Mouse (Mus musculus) olfactory bulb, adult 2 months (tissue): Measurements from ENCODE around the gene Saa3.

Experiments used
- CTCF ChIP-seq: fragments of 200-500 bp; IDR thresholded peaks from 2 replicates; pipeline ENCODE4 v1.5.1; 2012; ENCODE audit warnings: low read depth, mild to moderate bottlenecking, low read length, moderate library complexity; ENCODE audit not compliant: insufficient read depth
- POLR2A ChIP-seq: fragments of 200-500 bp; IDR thresholded peaks from 2 replicates; pipeline ENCODE4 v1.6.1; 2012; ENCODE audit warnings: mild to moderate bottlenecking, low read depth, low read length, moderate library complexity; ENCODE audit not compliant: insufficient read depth

GRCm38 (mm10) chr7:46727584-46727983 is 12.1 kb upstream of the Saa3 start:
- TF ChIP-seq CTCF: no peak
- TF ChIP-seq POLR2A: no peak
